In genomic region chr11:83826142-83826541, GRCm38 (mm10) we compare ENCODE assay signal across 37 mouse cellular contexts. TPM values are rescaled to one million over a fixed set of nuclear protein-coding genes. Genes with fewer than 3 reads are reported as not detected.
"Had no signal": no experiment of that assay in that cellular context is flagged by ENCODE, and none has a peak within 500 bp of the region (broad histone marks: within the 10 kb centered on the region; RNA-seq: fewer than 3 reads in every experiment).

No protein-coding gene starts in this region.

- H3K27me3 ChIP-seq: limb, embryonic 12.5 days; limb, embryonic 13.5 days; limb, embryonic 15.5 days; liver, embryonic 13.5 days; liver, embryonic 15.5 days; lung, embryonic 15.5 days; midbrain, embryonic 12.5 days; midbrain, embryonic 13.5 days; midbrain, embryonic 15.5 days had no signal

- H3K4me3 ChIP-seq: left cerebral cortex, adult 2 months; limb, embryonic 10.5 days; limb, embryonic 12.5 days; limb, embryonic 13.5 days; limb, embryonic 15.5 days; liver, embryonic 12.5 days; liver, embryonic 13.5 days; liver, embryonic 15.5 days; lung, embryonic 15.5 days; megakaryocyte, embryonic 14.5 days; midbrain, embryonic 10.5 days; midbrain, embryonic 12.5 days; midbrain, embryonic 13.5 days; midbrain, embryonic 15.5 days; myocyte had no signal

- ATAC-seq: liver, embryonic 12.5 days; liver, postnatal 0 days; lung, postnatal 0 days; midbrain, embryonic 13.5 days; midbrain, embryonic 15.5 days; midbrain, embryonic 16.5 days had no signal

- H3K36me3 ChIP-seq: limb, embryonic 10.5 days; limb, embryonic 12.5 days; limb, embryonic 13.5 days; limb, embryonic 15.5 days; liver, embryonic 12.5 days; liver, embryonic 13.5 days; liver, embryonic 15.5 days; lung, embryonic 15.5 days; midbrain, embryonic 10.5 days; midbrain, embryonic 12.5 days; midbrain, embryonic 13.5 days; midbrain, embryonic 15.5 days had no signal

- H3K9me3 ChIP-seq: limb, embryonic 10.5 days; limb, embryonic 12.5 days; limb, embryonic 13.5 days; limb, embryonic 15.5 days; liver, embryonic 12.5 days; liver, embryonic 13.5 days; liver, embryonic 15.5 days; lung, embryonic 15.5 days; megakaryocyte, embryonic 14.5 days; midbrain, embryonic 10.5 days; midbrain, embryonic 12.5 days; midbrain, embryonic 13.5 days; midbrain, embryonic 15.5 days had no signal

- H3K27ac ChIP-seq: left cerebral cortex, adult 2 months; limb, embryonic 10.5 days; limb, embryonic 12.5 days; limb, embryonic 13.5 days; limb, embryonic 15.5 days; liver, embryonic 12.5 days; liver, embryonic 13.5 days; liver, embryonic 14.5 days; liver, embryonic 15.5 days; lung, embryonic 15.5 days; macrophage; midbrain, embryonic 10.5 days; midbrain, embryonic 12.5 days; midbrain, embryonic 13.5 days; midbrain, embryonic 15.5 days had no signal

- H3K4me1 ChIP-seq: limb, embryonic 12.5 days; limb, embryonic 13.5 days; limb, embryonic 15.5 days; liver, embryonic 12.5 days; liver, embryonic 13.5 days; liver, embryonic 15.5 days; lung, embryonic 15.5 days; megakaryocyte, embryonic 14.5 days; midbrain, embryonic 10.5 days; midbrain, embryonic 12.5 days; midbrain, embryonic 13.5 days; midbrain, embryonic 15.5 days had no signal

- DNase-seq: left cerebral cortex, postnatal 4 days; liver; liver, embryonic 13.5 days; liver, postnatal 0 days; lung, adult 18-20 months; lung, adult 2 months; lung, embryonic 14.5 days; lung, postnatal 10 days; lung, postnatal 14 days; lung, postnatal 36 days; lung, postnatal 4 days; midbrain, embryonic 14.5 days had no signal

- H3K9ac ChIP-seq: limb, embryonic 12.5 days; limb, embryonic 13.5 days; limb, embryonic 15.5 days; liver, embryonic 12.5 days; liver, embryonic 13.5 days; liver, embryonic 14.5 days; liver, embryonic 15.5 days; liver, postnatal 0 days; lung, embryonic 14.5 days; lung, embryonic 15.5 days; midbrain, embryonic 12.5 days; midbrain, embryonic 13.5 days; midbrain, embryonic 15.5 days had no signal

- H3K4me2 ChIP-seq: limb, embryonic 12.5 days; limb, embryonic 13.5 days; limb, embryonic 15.5 days; liver, embryonic 11.5 days; liver, embryonic 12.5 days; liver, embryonic 13.5 days; liver, embryonic 15.5 days; lung, embryonic 14.5 days; lung, embryonic 15.5 days; midbrain, embryonic 11.5 days; midbrain, embryonic 12.5 days; midbrain, embryonic 13.5 days; midbrain, embryonic 15.5 days had no signal

RNA-seq across cellular contexts. Expression of gene Hnf1b, which starts 23.7 kb away (rescaled TPM):
- total RNA-seq: left cerebral cortex, postnatal 4 days; megakaryocyte progenitor cell, adult 5-6 weeks; megakaryocyte, adult 5-6 weeks; megakaryocyte-erythroid progenitor cell, adult 5-6 weeks; midbrain, postnatal 0 days; monocyte, adult 5-6 weeks had no signal
- polyA plus RNA-seq: limb, embryonic 10.5 days; limb, embryonic 12.5 days; limb, embryonic 13.5 days; macrophage; midbrain, embryonic 10.5 days; midbrain, embryonic 11.5 days; midbrain, embryonic 12.5 days; midbrain, embryonic 13.5 days; myocyte had no signal
